Mouse (Mus musculus) liver, postnatal 0 days (tissue): ENCODE results near the gene Ccdc171. TPM values are rescaled to one million over a fixed set of nuclear protein-coding genes. Genes with fewer than 3 reads are reported as not detected.

ENCODE experiments used
- ATAC-seq: fragments of 200-750 bp; cut with Nextera tagmentation; 2 replicates; pipeline ENCODE4 v1.8.0; 2017; ENCODE audit warnings: mild to moderate bottlenecking, moderate library complexity
- DNase-seq: peaks from one replicate; pipeline ENCODE4 v3.0.0-alpha.2; 2016
- H3K27ac ChIP-seq: fragments of 300-500 bp; sonication (generic); 2 replicates; pipeline ENCODE4 v1.5.1; 2014; ENCODE audit warnings: antibody characterized with exemption, moderate library complexity, mild to moderate bottlenecking, low read depth
- H3K27me3 ChIP-seq: fragments of 300-500 bp; sonication (generic); 2 replicates; pipeline ENCODE4 v1.6.1; 2014; ENCODE audit warnings: low read length, control low read depth, mixed read lengths; ENCODE audit not compliant: insufficient read depth
- H3K36me3 ChIP-seq: fragments of 300-500 bp; sonication (generic); replicated peaks from 2 replicates; pipeline ENCODE4 v1.6.1; 2014; ENCODE audit warnings: mild to moderate bottlenecking, control low read depth, low read length, moderate library complexity, mixed read lengths; ENCODE audit not compliant: insufficient read depth
- H3K4me1 ChIP-seq: fragments of 300-500 bp; sonication (generic); 2 replicates; pipeline ENCODE4 v1.6.1; 2014; ENCODE audit warnings: antibody characterized with exemption, mild to moderate bottlenecking, control low read depth; ENCODE audit not compliant: insufficient read depth
- H3K4me2 ChIP-seq: fragments of 300-500 bp; sonication (generic); 2 replicates; pipeline ENCODE4 v1.6.1; 2014; ENCODE audit warnings: low read depth, mild to moderate bottlenecking, low read length, moderate library complexity, mixed read lengths
- H3K4me3 ChIP-seq: fragments of 300-500 bp; sonication (generic); 2 replicates; pipeline ENCODE4 v1.5.1; 2014; ENCODE audit warnings: low read depth, low read length
- H3K9ac ChIP-seq: fragments of 300-500 bp; sonication (generic); replicated peaks from 2 replicates; pipeline ENCODE4 v1.6.1; 2014; ENCODE audit warnings: mild to moderate bottlenecking, moderate library complexity
- H3K9me3 ChIP-seq: fragments of 300-500 bp; sonication (generic); 2 replicates; pipeline ENCODE4 v1.6.1; 2016; ENCODE audit warnings: mild to moderate bottlenecking, control low read depth, low read length, mixed read lengths
- CTCF ChIP-seq: sonication (generic); IDR thresholded peaks from 2 replicates; pipeline ENCODE4 v1.5.1; 2016; ENCODE audit warnings: antibody characterized with exemption, low read depth
- EP300 ChIP-seq: IDR thresholded peaks from 2 replicates; pipeline ENCODE4 v1.6.1; 2016; ENCODE audit warnings: antibody characterized with exemption, low read depth, mild to moderate bottlenecking
- WGBS: fragments of 180-500 bp; shearing (Covaris S2); extraction: QIAGEN DNeasy Blood & Tissue Kit; methylation state at CpG from one replicate; pipeline ENCODE4 v1.1.7; 2014; ENCODE audit not compliant: insufficient replicate concordance; 5-methylcytosine and 5-hydroxymethylcytosine counted together
- polyA plus RNA-seq: library from polyadenylated mRNA; unstranded; fragments of >200 nt; fragmentation: Nextera tagmentation; extraction: Ambion mirVana; gene quantifications from 2 replicates; pipeline ENCODE4 v1.2.1, GENCODE M21; 2015

Gene Ccdc171
- polyA plus RNA-seq, 1 experiment from 2014 or later, result 0.60 TPM

GRCm38 (mm10) chr4:83797976-83798375 is 272.6 kb downstream of the Ccdc171 start:
- H3K4me2 ChIP-seq, result no peak overlapping the region
- H3K27me3 ChIP-seq, result no peaks in the 10 kb centered on the region
- H3K9me3 ChIP-seq, result no peaks in the 10 kb centered on the region
- no peak overlapping the region for H3K4me3 ChIP-seq
- H3K9ac ChIP-seq, result no peak overlapping the region
- no peak for TF ChIP-seq EP300
- TF ChIP-seq CTCF, result no peak
- ATAC-seq, result no peak
- H3K36me3 ChIP-seq, result no peaks in the 10 kb centered on the region
- H3K27ac ChIP-seq, result no peak overlapping the region
- 76% methylated on average over 14 of the region's 14 CpGs for WGBS
- no peak for DNase-seq
- no peaks in the 10 kb centered on the region for H3K4me1 ChIP-seq

GRCm38 (mm10) chr4:83798674-83799430 is 273.5 kb downstream of the Ccdc171 start:
- H3K9me3 ChIP-seq, result no peaks in the 10 kb centered on the region
- no peak overlapping the region for H3K4me2 ChIP-seq
- no peak overlapping the region for H3K4me3 ChIP-seq
- peak; percentile 74 for ATAC-seq
- WGBS, result 73% methylated on average over 21 of the region's 21 CpGs
- no peaks in the 10 kb centered on the region for H3K27me3 ChIP-seq
- H3K4me1 ChIP-seq, result no peaks in the 10 kb centered on the region
- H3K27ac ChIP-seq, result no peak overlapping the region
- peak; percentile 39 for DNase-seq
- TF ChIP-seq CTCF, result no peak
- TF ChIP-seq EP300, result no peak
- H3K36me3 ChIP-seq, result no peaks in the 10 kb centered on the region
- H3K9ac ChIP-seq, result no peak overlapping the region

- no peak for ATAC-seq
- H3K9me3 ChIP-seq, result no peaks in the 10 kb centered on the region
Observed at GRCm38 (mm10) chr4:83800402-83800801, 275.1 kb downstream of the Ccdc171 start.

GRCm38 (mm10) chr4:83816925-83817324 is 291.6 kb downstream of the Ccdc171 start:
- Histone ChIP-seq H3K9me3 (no peaks in the 10 kb centered on the region), H3K4me3 (no peak overlapping the region), H3K4me2 (no peak overlapping the region), H3K36me3 (no peaks in the 10 kb centered on the region), H3K4me1 (no peaks in the 10 kb centered on the region), H3K27ac (no peak overlapping the region), H3K9ac (no peak overlapping the region), H3K27me3 (no peaks in the 10 kb centered on the region)
- ATAC-seq (no peak), DNase-seq (no peak)
- 82% methylated on average over 4 of the region's 4 CpGs for WGBS
- TF ChIP-seq EP300 (no peak), CTCF (no peak)

More at GRCm38 (mm10) chr4:83800402-83800801, 275.1 kb downstream of the Ccdc171 start:
- Histone ChIP-seq H3K27me3 (no peaks in the 10 kb centered on the region), H3K4me1 (no peaks in the 10 kb centered on the region), H3K36me3 (no peaks in the 10 kb centered on the region), H3K4me3 (no peak overlapping the region), H3K9ac (no peak overlapping the region), H3K4me2 (no peak overlapping the region), H3K27ac (no peak overlapping the region)
- DNase-seq, result no peak
- 53% methylated on average over 3 of the region's 3 CpGs for WGBS
- TF ChIP-seq CTCF, result no peak
- TF ChIP-seq EP300, result no peak

- DNase-seq, result no peak
- Histone ChIP-seq H3K27me3 (no peaks in the 10 kb centered on the region), H3K4me3 (no peak overlapping the region), H3K36me3 (no peaks in the 10 kb centered on the region), H3K4me1 (no peaks in the 10 kb centered on the region), H3K9me3 (no peaks in the 10 kb centered on the region), H3K4me2 (no peak overlapping the region), H3K27ac (no peak overlapping the region), H3K9ac (no peak overlapping the region)
- WGBS, result 75% methylated on average over 4 of the region's 4 CpGs
- TF ChIP-seq EP300 (no peak), CTCF (no peak)
- ATAC-seq, result no peak
Observed at GRCm38 (mm10) chr4:83829718-83830459, 304.5 kb downstream of the Ccdc171 start.

- no peak overlapping the region for H3K27ac ChIP-seq
- DNase-seq, result no peak
- no peak overlapping the region for H3K4me2 ChIP-seq
- H3K36me3 ChIP-seq, result no peaks in the 10 kb centered on the region
- ATAC-seq, result no peak
- 78% methylated on average over 13 of the region's 13 CpGs for WGBS
- TF ChIP-seq EP300, result no peak
- TF ChIP-seq CTCF, result no peak
- no peak overlapping the region for H3K4me3 ChIP-seq
- H3K9ac ChIP-seq, result no peak overlapping the region
- H3K4me1 ChIP-seq, result no peaks in the 10 kb centered on the region
- no peaks in the 10 kb centered on the region for H3K9me3 ChIP-seq
- H3K27me3 ChIP-seq, result no peaks in the 10 kb centered on the region
Observed at GRCm38 (mm10) chr4:83830891-83831880, 305.8 kb downstream of the Ccdc171 start.
